Mouse (Mus musculus) ovary, postnatal 14 days (tissue): ENCODE results near the gene Patl2.

Experiments used
- DNase-seq: peaks from one replicate; pipeline ENCODE4 v3.0.0; 2022; ENCODE audit warnings: low spot score

Gene Patl2

DNA sequence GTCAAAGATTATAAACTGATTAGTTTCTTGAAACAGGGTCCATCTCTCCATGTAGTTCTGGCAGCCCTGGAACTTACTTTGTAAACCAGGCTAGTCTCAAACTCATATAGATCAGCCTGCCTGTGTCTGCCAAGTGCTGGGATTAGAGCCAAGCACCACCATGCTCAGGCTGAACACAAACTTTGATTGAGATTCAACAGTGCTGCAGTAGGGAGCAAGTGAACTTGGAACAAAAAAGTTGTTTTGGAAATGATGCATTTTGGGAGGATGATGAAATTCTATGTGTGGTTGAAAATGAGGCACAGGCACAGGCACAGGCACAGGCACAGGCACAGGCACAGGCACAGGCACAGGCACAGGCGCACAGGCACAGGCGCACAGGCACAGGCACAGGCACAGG, 13.8 kb downstream of the Patl2 start:
- no peak for DNase-seq

DNA sequence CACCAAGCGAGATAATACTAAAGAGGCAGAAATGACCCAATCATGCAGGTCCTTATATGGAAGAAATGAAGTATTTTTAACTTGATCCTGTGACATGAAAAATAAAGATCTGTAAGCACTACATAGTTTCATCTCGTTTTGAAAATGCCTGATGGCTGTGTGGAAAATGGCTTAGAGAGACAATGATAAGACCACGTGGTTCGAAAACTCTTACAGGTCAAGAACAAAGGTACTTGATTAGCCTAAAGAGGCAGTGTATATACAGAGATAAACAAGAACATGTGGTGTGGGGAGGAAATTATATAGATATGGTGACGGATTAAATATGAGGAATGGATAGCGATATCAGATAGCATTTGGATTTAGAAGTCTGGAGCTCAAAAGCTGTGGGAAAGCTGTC, 14.7 kb downstream of the Patl2 start:
- DNase-seq, result no peak

DNA sequence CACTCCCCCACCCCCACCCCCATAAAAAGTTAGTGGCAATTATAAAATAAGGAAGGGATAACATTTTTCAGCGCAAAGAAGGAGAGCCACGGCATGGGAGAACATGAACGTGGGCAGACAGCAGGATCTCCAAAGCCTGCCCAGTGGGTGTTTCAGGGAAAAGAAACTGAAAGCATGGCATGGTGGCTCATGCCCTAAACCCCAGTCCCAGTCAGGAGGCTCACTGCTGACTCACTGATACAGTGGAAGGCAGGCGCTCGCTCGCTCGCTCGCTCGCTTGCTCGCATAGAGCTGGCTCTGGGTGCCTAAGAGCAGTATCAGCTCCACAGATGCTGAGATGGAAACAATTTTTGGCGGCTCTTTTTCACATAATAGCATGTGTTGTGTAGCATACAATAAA, 21.7 kb downstream of the Patl2 start:
- no peak for DNase-seq

DNA sequence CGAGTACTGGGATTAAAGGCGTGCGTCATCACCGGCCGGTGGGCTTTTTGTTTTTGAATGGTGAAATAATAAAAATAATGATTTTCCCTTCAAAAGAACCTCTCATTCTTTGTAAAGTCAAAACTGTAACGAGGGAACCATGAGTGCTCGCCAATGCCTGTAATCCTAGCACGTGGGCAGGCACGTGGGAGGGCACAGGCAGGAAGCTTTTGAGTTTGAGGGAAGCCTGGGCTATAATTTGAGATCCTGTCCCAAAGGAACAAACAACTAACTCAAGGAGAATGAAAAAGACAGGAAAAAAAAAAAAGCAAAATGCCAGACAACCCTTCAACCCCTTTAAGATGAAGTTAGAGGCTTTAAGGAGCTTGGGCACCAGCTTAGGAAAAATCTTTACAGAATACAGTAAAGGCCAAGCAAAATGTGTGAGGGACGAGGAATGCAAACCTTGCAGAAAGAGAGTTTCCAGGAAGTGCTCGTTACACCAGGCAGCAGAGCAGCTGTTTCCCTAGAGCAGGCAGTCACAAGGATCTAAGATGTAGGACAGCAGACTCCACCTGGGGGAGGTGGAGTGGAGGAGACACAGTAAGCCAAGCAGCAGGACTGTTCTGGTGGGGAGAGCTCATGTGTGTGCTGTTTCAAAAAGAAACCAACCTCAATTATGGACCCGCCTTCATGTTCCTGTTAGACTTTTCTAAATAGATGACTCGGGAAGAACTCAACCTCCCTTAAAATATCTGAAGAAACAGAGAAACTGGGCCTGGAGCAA, 22.4 kb downstream of the Patl2 start:
- no peak for DNase-seq

DNA sequence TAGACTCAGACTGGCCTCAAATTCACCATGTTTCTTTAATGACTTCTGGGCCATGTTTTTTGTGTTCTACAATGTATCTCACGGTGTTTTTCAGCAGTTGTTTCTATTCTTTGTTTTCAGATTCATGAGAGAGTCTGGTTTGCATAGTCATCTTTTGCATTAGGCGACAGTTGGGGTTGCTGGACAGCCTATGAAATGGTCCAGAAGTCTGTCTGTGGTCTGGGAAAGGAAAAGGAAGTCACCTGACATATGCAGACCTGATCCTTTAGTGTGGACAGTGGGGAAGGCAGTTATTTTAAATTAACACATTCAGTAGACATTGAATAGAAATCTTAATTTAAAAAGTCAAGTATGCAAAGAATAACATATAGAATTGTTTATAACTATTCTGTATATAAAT, 23.5 kb downstream of the Patl2 start:
- DNase-seq, result no peak

DNA sequence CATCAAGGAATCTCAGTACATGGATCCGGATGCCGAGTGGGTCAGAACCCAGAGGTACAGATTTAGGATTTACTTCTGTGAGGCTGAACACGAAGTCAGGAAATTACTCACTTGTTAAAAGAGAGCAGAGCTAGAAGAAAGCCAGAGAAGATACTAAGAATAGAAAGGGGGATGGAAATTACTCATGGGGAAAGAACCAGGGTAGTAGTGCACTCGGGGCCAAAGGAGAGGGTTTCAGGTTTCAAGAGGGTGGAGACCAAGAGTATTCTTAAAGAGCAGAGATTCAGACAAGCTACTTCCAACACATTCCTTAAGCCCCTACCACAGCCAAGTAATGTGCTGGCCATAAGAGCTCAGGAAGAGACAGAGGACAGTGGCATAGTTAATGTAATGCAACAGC, 24.4 kb downstream of the Patl2 start:
- DNase-seq, result no peak

DNA sequence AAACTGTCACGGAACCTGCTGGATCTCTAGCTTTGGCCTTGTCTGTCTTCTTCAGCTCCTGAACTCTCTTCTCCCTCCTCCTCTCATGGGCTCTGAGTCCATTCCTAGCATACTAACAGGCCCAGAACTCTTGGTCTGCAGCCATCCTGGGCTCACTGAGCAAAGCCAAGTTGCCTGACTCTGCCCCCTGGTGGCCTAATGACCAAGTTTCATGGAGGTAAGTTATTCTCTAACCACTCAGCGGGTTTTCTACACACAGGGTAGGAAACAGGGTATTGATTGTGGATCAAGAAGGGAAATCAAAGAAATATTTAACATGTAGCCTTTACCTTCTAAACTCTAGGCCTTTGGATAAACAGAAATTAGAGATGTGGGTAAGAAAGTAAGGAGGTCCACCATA, 25.3 kb downstream of the Patl2 start, which contains the start of gene Trim69:
Gene Trim69 (plus strand): TSS at position 21 of the 400 bp plus-strand sequence.
- peak; percentile 77 for DNase-seq

DNA sequence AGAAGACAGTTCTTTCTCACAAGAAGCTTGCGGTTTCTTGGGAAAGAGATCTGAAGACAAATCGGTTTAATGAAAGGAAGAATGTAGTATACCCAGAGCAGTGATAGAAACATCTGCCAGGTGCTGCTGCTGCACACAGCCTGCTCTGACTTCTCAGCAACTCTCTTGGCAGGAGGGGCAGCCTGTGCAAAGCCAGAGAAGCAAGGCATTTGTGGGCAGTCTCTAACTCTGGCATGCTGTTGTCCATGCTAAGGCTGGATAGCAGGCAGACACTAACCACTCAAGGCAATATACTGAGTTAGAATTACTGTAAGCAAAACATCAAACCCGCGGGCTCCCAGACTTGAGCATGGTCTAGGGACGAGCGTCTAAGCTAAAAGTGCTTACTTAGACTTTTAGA, 26.3 kb downstream of the Patl2 start:
- DNase-seq, result no peak

DNA sequence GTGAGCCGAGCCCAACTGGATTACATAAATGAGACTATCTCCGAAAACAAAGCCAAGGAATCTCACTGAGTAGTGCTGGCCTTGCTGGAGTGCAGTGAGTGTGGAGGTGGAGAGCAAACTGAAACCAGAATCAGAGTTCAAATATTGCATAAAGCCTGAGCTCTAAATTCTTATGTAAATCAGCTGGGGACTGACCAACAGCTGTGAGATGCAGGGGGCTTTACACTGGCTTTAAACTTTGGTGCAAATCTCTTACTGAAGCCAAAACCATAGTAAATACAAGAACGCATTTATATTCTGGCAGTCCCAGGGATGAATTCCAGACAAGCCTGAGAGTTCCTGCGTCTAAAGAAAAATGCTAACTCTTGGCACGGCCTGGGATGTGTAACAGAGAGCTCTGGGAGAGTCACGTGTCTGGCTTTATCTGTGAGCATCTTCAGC, 27.6 kb downstream of the Patl2 start:
- no peak for DNase-seq

DNA sequence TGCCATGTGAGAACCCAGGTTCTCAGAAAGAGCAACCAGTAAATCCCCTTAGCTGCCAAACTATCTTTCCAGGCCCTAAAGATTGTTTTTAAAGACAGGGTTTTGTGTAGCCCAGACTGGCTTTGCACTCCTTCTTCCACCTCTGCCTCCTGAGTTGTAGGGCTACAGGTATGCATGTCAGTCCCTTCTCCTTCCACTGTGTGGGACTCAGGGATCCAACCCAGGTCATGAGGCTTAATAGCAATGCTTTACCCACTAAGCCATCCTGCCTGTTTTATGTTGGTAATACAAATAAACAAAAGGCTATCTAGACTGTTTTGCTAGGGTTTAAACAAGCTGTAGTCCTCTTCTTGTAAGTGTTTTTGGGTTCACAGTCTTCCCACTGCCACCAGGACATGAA, 28.4 kb downstream of the Patl2 start:
- no peak for DNase-seq

DNA sequence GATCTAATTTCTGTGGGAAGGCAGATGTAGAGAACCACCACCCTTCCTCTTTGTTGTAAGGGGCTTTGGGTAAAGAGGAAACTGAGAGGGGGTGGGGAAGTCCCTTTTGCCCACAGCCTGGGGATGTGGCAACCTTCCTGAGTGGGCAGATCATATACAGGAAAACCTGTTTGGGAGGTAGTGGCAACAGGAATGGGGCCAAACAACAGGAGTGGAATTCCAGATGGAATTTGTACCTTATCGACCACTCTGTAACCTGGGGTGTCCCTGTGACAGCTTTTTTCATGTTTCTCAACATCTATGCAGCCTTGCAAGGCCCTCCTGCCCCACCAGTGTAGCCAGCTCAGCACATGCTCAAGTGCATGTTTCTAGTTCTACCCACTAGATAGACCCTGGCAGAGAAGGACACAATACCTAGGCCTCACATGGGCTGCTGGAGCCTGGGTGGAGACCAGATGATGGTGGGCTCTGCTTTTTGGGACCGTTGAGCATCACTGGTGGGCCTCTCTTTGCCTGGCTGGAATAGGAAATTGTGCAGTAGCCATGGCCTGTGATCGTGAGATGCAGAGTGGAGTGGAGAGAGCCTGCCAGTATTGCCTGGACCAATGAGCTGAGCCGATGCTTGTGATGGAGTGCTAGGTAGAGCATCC, 29.8 kb downstream of the Patl2 start:
- DNase-seq, result no peak

DNA sequence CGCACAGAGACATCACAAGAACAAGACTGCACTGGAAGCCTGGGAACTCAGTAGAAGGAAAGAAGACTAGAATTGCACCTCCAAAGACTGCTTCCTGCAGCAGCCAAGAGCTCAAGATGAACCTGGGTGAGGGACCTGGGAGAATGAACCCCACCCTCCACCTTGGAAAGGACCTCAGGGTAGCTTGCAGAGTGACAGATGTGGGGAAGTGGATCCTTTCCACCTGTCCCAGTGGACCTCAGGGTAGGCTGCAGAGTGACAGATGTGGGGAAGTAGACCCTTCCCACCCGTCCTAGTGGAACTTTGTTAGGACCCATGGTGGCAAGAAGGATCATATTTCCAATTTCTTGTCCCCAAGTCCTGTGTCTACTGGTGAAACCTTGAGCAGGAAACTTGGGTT, 30.7 kb downstream of the Patl2 start:
- no peak for DNase-seq

DNA sequence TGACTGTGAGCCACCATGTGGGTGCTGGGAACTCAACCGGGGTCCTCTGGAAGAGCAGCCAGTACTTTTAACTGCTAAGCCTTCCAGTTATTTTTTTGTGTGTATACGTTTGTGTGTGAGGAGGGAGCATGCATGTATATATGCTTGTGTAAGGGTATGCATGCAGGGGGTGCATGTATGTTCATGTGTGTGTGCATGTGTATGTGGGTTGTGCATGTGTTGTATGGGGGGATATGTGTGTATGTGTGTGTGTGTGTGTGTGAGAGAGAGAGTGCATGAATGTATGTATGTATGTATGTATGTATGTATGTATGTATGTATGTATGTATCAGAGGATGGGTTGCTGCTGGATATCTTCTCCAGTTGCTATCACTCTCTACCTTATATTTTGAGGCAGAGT, 31.5 kb downstream of the Patl2 start:
- no peak for DNase-seq

DNA sequence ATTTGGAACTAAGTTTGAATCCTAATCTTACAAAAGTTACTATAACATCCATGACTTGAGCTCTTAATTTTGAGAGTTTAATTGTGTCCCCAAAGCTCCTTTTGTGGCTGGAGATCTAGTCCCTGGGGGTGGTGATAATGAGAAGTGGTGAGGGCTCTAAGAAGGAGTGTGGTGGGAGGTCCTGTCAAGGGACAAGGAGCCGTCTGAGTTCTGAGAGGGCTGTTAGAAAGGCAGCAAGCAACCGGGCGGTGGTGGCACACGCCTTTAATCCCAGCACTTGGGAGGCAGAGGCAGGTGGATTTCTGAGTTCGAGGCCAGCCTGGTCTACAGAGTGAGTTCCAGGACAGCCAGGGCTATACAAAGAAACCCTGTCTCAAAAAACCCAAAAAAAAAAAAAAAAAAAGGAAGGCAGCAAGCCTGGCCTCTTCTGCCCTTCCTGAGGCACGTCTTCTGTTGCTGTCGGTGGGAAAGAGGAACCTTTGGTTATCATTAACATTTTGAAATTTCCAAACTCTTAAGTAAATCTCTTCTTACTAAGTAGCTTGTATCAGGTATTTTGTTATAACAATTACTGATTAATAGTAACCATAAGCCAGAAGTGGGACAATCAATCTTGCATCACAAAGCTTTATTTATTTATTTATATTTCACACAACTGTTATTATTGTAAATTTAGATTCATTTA, 32.2 kb downstream of the Patl2 start:
- DNase-seq, result no peak

DNA sequence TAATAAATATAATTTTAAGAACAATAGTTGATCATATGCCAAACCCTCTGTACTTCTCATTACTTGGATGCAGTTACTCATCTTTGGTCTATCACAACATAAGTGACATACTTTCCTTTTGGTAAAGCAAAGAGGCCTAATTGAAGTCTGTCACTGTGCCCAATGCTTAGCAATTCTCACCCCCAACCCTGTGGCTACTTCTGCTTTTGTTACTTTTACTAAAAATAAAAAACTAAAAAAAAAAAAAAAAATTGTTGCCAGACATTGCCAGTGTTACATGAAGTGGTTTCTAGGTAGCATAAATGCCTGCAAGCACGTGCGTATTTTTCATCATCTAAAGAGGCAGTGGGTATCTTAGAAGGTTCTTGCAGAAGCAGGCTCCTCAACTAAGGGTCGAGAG, 33.1 kb downstream of the Patl2 start:
- DNase-seq, result no peak

DNA sequence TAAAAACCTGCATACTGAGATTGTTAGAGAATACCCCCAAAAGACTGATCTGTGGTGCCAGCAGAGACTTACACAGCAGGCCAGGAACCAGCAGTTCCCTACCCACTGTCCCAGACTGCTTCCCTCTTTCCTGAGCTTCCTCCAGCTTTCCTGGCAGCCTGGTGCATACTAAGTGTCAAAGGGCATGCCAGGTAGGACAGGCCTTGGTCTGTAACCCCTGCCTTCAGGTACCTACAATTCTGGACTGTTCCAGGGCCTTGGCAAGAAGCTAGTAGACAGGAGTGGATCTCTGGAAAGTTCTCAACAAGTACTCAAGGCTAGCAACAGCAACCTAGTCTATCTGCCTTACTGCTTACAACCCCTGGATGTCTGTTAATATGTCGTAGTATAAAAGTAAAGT, 34.8 kb downstream of the Patl2 start:
- no peak for DNase-seq

DNA sequence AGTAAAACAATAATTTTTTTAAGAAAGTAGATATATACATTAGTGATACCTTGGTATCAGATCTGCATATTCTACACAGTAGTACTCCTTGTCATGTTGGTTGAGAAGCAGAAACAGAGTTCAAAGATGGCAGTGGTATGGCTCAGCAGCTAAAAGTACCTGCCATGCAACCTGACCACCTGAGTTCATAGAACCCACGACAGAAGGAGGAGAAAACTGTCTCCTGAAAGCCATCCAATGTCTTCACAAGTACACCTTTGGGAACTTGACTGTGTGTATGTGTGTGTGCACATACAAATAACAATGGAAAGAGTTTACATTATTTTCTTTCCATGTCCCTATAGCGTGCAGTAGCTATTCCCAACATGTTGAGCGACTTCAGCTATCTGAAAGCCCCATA, 36.3 kb downstream of the Patl2 start:
- DNase-seq, result no peak

DNA sequence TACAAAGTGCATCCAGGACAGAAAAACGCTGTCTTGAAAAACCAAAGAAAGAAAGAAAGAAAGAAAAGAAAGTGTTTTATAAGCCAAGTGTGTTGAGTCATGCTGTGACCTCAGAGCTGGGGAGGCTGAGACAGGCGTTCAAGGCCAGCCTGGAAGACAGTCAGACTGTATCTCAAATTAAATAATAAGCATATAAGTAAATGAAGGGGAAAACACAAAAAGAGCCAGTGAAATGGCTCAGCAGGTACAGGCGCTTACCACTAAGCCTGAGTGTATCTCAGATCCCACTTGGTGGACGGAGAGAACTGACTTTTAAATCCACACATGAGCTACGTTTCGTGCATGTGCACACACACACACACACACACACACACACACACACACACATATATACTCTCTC, 36.7 kb downstream of the Patl2 start:
- DNase-seq, result no peak

DNA sequence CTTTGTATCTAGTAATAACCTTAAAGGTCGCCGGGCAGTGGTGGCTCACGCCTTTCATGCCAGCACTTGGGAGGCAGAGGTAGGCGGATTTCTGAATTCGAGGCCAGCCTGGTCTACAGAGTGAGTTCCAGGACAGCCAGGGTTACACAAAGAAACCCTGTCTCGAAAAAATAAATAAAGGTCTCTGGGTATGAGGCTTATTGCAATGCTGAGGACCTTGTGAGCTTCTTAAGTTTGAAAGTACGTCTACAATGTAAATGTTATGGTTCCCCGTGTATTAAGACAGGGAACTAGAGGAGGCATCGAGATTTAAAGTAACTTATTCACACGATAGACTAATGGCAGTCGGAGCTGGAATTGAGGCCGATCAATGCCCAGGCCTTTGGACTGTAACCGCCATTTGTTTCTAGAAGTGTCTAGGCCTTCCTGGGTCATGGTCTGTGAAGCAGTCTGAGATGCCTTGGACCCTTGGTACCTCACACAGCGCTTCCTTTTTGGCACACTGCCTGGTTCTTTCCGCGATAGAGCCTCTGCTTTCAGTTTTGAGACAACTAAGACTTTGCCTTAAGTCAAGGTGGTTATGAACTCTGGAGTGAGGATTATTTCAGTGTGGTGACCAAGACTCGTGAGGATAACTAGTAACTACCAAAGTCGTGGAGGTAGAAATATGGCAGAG, 37.6 kb downstream of the Patl2 start:
- peak; percentile 50 for DNase-seq

DNA sequence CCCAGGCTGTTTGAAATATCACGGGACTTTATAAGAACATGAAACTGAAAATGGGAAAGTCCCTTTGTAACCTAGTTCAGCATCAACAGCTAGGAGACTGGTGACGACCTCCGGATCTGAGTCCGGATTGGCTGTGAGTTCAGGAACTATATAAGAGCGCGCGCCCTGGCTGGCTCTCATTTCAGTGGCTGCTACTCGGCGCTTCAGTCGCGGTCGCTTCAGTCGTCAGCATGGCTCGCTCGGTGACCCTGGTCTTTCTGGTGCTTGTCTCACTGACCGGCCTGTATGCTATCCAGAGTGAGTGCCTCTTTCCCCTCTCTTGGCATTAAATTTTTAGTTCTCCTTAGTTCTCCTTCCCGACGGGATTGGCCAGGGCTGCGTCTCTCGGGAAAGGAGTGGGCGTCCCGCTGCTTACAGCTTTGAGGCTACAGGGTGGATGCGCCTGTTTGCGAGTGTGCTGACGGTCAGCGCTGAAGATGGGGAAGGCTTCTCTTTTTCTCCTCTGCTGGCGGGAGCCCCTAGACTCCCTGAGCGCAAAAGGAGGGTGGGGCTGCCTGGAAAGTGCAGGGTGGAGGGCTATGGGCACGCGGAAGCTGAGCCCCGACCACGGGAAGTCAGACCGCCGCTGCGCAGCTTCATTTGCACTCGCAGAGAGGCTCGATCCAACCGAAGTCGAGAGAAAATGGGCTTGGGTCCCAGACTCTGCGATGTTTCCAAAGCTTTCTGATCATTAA, 38.3 kb downstream of the Patl2 start, which contains the start of gene B2m:
Gene B2m (plus strand): TSS at position 179 of the 734 bp plus-strand sequence.
- DNase-seq, result peak; percentile 95

DNA sequence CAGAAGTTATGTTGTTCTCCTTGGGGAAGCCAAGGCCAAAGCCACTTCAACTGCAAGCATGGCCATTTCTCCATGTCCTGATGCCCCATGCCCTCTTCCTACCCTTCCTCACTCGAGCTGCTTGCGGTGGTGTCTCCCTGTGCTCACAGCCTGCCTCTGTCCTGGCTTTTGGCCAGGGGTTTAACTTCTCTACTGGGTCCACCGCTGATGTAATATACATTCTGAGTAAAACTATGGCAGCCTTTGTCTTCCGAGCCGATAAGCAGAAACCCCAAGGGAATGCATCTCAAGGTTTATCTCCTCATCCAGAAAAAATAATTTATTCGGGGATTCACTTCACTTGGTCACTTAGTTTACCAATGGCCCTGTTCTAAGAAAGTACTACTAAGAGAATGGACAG, 39.3 kb downstream of the Patl2 start:
- no peak for DNase-seq

DNA sequence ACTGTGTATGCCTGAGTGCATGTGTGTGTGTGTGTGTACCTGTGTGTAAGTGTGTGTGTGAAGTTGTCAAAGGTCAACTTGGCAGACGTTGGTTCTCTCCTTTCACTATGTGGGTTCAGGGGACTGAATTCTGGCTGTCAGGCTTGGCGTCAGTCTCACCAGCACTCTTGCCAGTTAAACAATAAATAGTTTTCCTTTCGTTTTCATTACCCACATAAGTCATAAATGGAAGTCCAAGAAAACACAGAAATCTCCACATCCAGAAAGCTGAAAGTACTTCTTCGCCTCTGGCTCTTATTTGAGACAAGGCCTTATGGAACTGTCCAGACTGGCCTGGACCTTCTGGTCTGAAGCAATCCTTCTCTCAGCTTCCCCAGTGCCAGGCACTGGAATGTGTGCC, 40.2 kb downstream of the Patl2 start:
- no peak for DNase-seq
